Mouse (Mus musculus) left cerebral cortex, postnatal 10 days (tissue): ENCODE measurements around the gene Wdr76. TPM values are rescaled to one million over a fixed set of nuclear protein-coding genes. Genes with fewer than 3 reads are reported as not detected.
"Not testable (repeated sequence)": the region's sequence is repeated elsewhere in the genome, so short reads cannot be mapped to it uniquely, and the experiment has no call there.

ENCODE experiments used
- DNase-seq, 2 experiments: peaks; one replicate each; pipeline ENCODE4 v3.0.0; 2021 to 2022; ENCODE audit warnings: low spot score in 2 of 2, mixed read lengths in 1 of 2; ENCODE audit errors: extremely low spot score in 1 of 2
- intact Hi-C: fragments of 180-260 bp; cut with DNase I; formaldehyde crosslinking; loops from one replicate; pipeline ENCODE4 v1.15.1; 2025
- total RNA-seq, 2 experiments: library from RNA; stranded (reverse); gene quantifications; 2 replicates each; pipeline ENCODE4 v1.2.3; 2021

Wdr76 gene
- total RNA-seq, 2 experiments from 2014 or later, result 4.2 to 4.4 TPM

DNA sequence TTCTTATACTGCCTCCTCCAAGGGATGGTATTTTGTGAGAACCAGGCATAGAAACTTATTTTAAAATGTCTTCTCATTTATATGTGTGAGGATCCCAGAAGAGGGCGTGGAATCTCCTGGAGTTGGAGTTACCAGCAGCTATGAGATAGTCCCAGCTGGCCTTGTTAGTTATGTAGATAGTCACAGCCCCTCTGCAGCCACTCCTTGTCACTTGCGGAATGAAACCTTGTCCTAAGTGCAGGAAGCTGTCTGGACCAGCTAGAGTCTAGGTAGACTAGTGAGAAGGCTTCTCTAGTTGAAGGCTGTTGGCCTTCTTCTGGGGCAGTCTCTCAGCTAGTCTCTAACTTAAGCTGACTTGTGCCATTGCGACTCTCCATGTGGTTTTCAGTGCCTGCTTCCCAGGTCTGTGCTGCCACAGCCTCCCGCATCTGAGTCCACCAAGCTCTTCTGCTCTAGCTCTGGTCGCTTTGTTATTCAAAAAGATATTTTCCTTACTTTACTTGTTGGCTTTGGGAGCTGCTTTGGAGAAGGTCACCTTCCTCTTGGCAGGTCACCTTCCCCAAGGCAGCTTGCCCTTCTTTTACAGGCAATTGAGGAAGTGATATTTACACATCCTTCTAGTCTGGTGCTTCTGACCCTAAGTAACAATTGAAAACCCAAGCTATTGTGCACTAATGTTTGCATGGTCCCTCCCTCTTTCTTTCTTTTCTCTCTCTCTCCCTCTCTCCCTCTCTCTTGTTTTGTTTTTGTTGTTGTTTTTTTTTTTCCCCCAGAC lies 6.7 kb downstream of the Wdr76 start:
- intact Hi-C loops, DNase-seq: not testable (repeated sequence)

DNA sequence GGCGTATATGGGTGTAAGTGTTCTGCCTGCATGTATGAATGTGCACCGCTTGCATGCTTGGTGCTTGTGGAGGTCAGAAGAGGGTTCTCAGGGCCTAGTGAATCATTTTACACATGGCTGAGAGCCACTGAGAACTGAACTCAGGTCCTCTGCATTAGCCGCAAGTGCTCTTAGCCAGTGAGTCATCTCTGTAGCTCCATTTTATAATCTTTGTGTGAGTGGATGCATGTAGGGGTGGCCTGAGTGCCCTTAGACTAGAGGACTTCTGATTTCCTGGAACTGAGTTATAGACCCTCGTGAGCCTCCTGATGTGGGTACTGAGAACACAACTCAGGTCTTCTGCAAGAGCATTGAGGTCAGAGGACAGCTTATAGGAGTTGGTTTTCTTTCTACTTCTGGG lies 7.7 kb downstream of the Wdr76 start:
- intact Hi-C loops, result no loop called here
- DNase-seq, result no peak

DNA sequence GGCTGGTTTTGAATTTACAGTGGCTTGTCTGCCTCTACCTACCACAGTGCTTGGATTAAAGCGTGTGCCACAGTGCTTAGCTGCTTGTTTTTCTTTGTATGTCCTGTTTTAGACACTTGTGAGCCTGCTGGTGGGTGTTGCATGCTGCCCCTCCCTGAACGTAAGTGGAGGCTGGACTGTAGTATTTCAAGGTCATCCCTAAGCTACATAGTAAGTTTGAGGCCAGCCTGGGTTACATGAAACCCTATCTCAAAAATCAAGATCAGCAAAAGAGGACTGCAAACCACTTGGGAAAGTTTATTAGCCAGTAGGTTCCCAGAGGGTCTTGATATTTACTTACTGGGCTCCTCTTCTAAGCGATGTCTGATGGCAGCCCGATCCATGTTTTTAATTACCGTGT lies 11.6 kb downstream of the Wdr76 start:
- intact Hi-C loops, result no loop called here
- DNase-seq, result no peak

DNA sequence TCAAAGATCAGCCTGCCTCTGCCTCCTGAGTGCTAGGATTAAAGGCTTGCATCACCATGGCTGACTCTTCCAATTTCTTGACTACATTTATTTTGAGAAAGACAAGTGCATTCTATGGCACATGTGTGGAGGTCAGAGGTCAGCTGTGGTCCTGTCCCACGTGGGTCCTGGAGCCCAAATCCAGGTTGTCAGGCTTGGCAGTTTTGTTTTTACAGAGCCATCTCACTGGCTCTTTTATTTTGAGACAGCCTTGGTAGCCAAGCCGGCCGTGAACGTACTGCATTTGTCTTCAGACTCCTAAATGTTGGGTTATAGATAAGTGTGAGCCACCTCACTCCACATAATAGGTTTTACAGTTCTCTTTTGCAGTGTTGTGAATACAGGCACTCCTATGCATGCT lies 12.2 kb downstream of the Wdr76 start:
- intact Hi-C loops, result not testable (repeated sequence)

DNA sequence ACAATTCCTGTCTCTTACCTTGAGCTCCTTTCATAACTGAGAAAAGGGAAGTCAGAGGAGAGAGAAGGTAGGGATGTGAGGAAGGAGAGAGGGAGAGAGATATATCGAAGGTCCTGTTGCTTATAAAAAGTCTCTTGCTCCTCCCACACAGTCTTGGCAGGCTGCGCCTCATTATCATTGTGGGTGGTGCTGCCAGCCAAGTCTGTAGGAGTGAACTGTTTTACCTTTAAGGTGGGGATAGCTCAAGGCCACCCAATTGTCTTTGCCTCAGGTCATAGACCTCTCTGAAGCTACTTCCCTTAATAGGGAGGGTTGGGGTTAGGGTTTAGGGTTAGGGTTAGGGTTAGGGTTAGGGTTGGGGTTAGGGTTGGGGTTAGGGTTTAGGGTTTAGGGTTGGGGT lies 15.5 kb downstream of the Wdr76 start:
- intact Hi-C loops, result no loop called here
- DNase-seq, result no peak

More for the DNA sequence above, 12.2 kb downstream of the Wdr76 start:
- not testable (repeated sequence) for DNase-seq

DNA sequence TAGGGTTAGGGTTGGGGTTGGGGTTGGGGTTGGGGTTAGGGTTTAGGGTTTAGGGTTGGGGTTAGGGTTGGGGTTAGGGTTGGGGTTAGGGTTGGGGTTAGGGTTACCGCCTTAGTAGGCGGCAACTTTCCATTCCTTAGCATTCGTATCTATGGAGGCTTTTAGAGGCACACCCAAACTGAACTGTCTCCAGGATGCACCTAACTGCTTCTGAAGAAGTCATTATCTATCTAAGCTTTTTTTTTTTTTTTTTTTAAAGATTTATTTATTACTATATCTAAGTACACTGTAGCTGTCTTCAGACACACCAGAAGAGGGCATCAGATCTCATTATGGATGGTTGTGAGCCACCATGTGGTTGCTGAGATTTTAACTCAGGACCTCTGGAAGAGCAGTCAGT lies 16.3 kb downstream of the Wdr76 start:
- intact Hi-C loops, DNase-seq: not testable (repeated sequence)

DNA sequence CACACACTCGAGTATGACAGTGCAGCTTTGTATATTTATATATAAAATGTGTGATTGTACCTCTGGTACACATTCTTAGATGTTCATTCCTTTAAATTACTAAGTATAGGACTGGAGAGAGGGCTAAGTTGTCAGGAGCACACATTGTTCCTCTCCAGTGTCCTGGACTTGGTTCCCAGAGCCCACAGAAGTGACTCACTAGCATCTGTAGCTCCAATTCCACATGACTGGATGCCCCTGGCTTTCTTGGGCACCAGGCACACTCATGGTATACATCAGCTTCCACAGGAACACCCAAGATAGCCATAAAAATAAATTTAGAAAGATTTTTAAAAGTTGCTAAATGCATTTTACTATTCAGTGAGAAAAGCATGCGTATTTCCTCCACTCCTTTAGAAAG lies 18.5 kb downstream of the Wdr76 start:
- intact Hi-C loops, result no loop called here
- no peak for DNase-seq

DNA sequence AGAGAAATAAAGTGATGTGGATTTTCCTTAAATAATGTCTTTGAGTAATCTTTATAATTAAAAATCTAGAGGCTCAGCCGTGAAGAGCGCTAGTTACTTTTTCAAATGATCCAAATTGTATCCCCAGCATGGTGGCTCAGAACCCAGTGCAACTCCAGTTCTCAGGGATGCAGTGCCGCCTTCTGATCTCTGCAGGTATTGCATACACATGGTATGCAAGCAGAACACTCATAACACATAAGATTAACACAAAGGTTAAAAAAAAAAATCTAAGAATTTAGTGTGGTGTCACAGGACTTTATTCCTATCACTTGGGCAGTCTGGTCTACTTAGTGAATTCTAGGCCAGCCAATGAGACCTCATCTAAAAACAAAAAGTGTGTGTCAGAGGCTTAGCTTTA lies 38.3 kb downstream of the Wdr76 start:
- peak in 1 of 2 experiments; percentile 12 for DNase-seq
- intact Hi-C loops, result no loop called here

DNA sequence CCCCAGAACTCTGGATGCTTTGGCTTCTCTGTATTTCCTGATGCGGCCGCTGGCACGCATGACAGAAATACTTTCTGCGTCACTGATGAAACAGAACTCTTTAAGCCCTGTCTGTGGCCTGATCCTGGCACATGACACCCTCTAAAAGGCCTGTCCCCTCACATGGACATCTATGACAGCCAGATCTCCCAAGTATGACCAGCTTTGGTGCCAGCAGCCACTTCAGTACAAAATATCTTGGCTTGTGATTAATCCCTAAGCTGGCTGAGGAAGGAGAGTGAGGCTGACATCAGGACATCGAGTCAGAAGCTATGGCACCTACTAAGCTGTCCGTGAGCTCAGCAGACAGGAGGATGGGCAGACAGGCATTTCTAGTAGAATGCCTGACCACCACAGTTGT lies 43.1 kb downstream of the Wdr76 start:
- intact Hi-C loops, result no loop called here

DNA sequence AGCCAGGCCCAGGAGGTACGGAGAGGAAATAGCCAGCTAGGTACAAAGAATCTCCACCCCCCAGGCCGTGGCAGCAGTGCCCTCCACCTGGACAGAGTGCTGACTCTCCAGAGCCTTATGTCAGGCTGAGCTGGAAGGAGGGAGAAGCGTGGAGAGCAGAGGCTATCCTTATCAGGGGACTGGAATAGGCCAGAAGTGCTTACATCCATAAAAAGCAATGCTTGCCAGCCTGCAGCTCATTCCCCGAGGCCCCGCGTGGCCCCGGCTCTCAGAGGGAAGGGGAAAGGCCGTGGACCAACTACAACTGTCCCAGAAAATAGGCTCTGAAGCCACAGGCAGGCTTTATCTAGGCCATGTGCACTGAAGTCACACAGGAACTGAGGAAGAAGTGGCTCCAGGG lies 44.7 kb downstream of the Wdr76 start:
- intact Hi-C loops, result no loop called here
- peak in 1 of 2 experiments; percentile 17 for DNase-seq

More for the DNA sequence above, 43.1 kb downstream of the Wdr76 start:
- peak in 1 of 2 experiments; percentile 4 for DNase-seq

DNA sequence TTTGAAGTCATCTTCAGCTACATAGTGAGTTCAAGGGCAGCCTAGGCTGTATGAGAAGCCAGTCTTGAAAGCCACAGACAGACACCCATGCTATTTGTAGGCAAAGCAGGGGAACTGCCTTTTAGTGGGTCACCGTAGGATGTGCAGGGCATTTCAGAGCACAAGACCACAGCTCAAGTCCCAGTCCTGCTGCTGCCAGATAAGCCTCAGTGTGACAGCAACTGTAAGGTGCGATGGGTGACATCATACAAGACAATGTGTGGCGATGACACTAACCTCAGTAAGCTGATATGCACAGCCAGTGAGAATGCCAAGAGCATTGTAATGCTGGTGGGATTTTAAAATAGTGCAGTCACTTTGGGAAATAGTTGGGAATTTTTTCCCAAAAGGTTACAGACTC lies 56.6 kb downstream of the Wdr76 start:
- intact Hi-C loops, result no loop called here
- no peak for DNase-seq

DNA sequence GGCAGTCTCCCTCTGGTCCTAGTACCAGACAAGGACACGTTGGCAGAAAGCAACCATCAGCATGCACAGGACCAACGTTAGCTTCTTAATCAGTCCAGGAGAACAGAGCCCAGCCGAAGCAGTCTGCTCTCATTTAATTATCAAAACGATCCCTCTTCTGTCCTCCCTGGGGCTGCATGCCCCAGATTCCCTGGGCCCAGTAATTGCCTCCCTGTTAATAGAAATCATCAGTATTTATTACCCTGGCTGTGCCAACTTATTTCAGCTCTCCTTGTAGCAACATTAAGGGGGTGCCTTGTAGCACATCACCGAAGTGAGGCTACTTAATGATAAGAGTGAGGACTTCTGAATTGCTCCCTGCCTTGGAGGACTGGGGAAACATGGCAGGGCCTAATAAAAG lies 59.4 kb downstream of the Wdr76 start:
- DNase-seq, result no peak
- intact Hi-C loops, result no loop called here

DNA sequence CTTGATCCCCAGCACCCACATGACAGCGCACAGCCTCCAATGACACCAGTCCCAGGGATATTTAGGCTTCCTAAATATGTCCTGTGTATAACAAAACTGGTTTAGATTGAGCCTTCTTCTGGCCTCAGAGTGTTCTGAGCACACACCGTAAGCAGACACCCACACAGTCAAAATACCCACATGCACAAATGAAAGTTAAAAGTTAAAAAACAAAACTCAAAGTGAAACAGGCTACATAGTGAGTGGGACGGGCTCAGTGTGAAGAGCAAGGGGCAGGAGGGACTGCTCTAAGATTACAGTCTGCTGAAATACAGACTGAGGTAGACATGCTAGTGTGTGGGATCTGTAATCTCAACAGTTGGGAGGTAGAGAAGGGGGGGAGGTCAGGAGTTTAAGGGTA lies 63.5 kb downstream of the Wdr76 start:
- intact Hi-C loops, result loop anchor here (2.0 to 5.0 kb wide), 2 partner anchors 127 to 263 kb away; no protein-coding TSS in a partner anchor
- no peak for DNase-seq

DNA sequence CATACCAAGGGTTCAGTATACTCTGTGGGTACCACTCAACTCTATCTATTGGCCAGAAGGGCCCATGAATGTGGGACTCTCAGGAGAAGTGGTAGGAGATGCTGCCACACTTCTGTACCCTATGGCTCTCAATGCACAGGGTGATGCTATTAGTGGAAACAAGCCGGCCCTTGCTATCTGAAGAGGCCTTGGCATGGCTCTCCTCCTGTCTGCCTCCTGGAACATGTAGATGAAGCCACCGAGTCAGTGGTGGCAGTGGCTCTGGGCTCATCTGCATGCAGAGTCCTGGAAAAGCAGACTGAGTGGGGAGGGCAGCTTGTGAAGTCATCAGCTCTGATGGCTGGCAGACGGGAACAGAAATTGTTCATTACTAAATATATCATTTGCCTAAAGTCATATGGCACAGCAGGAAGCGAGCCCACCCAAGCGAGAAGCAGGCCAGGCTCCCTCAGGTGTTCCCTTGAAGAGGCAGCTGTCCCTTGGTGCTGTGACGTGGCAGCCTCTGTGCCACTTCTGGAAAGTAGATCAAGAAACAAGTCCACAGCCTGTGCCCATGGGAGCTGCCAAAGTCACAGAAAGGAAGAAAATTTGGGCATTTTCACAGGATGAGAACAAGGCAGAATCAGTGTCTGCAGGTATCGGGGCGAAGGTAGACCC lies 64.6 kb downstream of the Wdr76 start:
- DNase-seq, result no peak
- intact Hi-C loops, result loop anchor here (2.0 to 5.0 kb wide), 2 partner anchors 126 to 262 kb away; no protein-coding TSS in a partner anchor

DNA sequence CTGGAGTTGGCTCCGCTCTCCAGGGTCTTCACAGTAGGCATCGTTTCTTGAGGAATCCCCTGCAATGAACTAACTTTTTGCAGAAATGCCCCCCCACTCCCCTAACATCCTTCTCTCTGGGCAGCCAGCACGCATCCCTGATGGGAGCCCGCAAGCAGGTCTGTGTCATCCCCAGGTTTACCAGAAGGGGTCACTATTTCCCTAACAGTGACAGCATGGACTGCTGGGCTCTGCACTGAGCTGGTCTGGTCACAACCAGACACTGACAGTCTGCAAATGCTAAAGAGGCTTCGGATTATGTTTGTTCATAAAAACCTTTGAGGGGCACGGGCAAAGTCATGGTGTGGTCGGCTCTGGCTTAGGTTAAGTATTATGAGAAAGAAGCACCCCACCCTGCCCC lies 65.3 kb downstream of the Wdr76 start:
- DNase-seq, result peak; percentile 83 to 84
- intact Hi-C loops, result loop anchor here (2.0 to 5.0 kb wide), 2 partner anchors 126 to 261 kb away; no protein-coding TSS in a partner anchor

DNA sequence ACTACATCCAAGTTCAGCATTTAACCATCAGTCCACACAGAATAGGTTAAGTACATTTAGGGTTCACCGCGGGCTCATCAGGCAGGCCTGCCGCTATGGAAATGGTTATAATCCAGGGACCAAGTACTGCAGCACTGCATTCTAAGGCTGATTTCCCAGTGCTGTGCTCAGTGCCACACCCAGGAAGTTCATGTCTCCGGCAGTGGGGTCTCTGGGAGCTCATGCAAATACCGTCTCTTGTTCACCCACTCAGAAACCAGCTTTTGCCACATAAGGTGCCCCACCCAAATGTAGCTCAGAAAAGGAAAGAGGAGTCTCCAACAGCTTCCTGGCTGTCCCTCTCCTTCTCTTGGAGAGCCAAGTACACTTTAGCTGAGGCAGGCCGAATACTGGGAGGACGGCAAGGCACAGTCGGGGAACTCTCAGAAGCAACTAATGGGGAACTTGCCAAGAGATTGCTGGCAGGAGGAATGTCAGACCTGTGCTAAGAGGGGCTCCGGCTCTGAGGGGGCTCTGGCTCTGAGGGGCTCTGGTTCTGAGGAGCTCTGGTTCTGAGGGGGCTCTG lies 67.6 kb downstream of the Wdr76 start:
- intact Hi-C loops, result loop anchor here (5.0 kb wide), 1 partner anchor 123 kb away; no protein-coding TSS in a partner anchor
- DNase-seq, result no peak

DNA sequence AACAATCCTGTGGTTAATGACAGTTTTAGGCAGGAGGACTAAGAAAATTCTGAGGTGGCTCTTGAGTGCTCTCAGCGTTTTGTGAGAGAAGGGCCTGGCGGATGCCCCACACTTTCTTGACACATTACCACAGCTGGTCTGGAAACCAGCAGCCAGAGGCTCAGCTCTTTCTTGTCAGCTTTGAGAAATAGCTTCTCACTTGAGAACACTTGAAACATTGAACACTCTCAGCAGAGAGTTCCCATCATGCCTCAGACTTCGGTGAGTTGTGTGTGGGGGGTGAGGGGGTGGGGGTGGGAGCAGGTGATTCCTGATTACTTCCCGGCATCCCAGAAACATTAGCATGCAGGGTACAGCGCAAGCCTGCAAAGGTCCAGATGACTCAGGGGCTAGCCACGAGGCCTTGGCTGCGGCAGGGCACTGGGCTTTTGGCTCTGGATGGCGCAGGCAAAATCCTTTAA lies 69.2 kb downstream of the Wdr76 start:
- DNase-seq, result no peak
- intact Hi-C loops, result no loop called here

DNA sequence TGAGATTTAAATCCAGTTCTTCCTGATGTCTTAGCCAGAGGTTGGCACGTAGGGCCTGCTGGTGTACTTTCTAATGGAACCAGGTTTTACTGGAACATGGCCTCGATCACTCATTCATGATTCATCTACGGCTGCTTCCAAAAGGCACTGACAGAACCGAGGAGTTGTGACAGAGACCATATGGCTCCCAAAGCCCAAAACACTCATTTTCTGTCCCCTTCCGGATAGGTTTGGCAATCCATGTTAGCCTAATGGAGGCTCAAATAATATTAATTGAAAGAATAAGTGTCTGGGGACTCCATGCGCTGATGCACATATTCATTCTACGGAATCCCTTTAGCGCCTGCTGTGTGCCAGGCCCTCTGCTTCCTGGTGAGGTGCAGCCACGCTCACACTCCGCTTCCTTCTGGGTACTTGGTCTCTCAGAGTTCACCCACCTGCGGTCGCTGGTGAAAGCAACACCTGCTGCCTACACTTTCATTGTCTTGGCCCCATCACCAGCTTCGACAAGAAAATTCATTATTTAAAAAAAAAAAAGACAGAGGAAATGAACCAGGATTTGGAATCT lies 76.4 kb downstream of the Wdr76 start:
- DNase-seq, result no peak
- intact Hi-C loops, result no loop called here

DNA sequence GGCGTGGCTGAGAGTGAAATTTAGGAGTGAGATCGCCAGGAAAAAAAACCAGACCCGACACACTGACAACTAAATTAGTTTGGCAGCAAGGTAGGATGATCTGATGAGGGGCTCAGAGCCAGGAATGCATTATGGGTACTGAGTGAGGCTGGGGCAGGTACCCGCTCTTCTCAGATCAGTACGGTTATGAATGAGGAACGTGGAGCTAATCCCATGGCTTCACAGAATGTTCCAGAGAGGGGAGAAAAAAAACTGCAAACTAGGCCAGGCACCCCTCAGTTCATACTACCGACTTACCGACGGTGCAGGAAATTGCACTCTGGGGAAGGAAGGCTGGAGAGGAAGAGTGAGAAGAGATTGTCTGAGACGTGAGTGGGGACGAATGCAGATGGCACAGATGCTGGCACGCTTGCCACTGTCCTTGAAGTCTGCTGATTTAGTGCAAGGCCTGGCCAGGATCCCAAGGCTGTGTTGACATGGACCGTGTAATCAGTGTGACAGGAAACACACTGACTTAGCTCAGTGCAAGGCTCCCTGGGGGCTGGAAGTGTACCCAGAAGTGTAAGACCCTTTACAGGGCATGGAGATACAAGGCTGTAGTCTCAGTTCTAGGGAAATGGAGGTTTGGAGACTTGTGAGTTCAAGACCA lies 77.1 kb downstream of the Wdr76 start:
- intact Hi-C loops, result no loop called here
- no peak for DNase-seq
